Mouse (Mus musculus) embryonic facial prominence, embryonic 10.5 days (tissue): ENCODE measurements around the gene Plk5. TPM values are rescaled to one million over a fixed set of nuclear protein-coding genes. Genes with fewer than 3 reads are reported as not detected.
A peak's percentile ranks its signal among the peaks of the same experiment; 100 is the strongest.

Experiments
- DNase-seq: peaks from one replicate; pipeline ENCODE4 v3.0.0-alpha.2; 2017; ENCODE audit warnings: low spot score
- H3K27ac ChIP-seq: fragments of 300-500 bp; sonication (generic); replicated peaks from 2 replicates; pipeline ENCODE4 v1.5.1; 2016; ENCODE audit warnings: mild to moderate bottlenecking
- H3K27me3 ChIP-seq: fragments of 300-500 bp; sonication (generic); replicated peaks from 2 replicates; pipeline ENCODE4 v1.6.1; 2016; ENCODE audit warnings: low read depth, mild to moderate bottlenecking; ENCODE audit not compliant: poor library complexity, severe bottlenecking
- H3K36me3 ChIP-seq: fragments of 300-500 bp; sonication (generic); replicated peaks from 2 replicates; pipeline ENCODE4 v1.6.1; 2016; ENCODE audit warnings: mild to moderate bottlenecking, moderate library complexity
- H3K4me1 ChIP-seq: fragments of 300-500 bp; sonication (generic); 2 replicates; pipeline ENCODE4 v1.6.1; 2016
- H3K4me3 ChIP-seq: fragments of 300-500 bp; sonication (generic); 2 replicates; pipeline ENCODE4 v1.5.1; 2016; ENCODE audit warnings: mild to moderate bottlenecking, moderate library complexity
- H3K9me3 ChIP-seq: fragments of 300-500 bp; sonication (generic); 2 replicates; pipeline ENCODE4 v1.6.1; 2016; ENCODE audit warnings: mild to moderate bottlenecking
- WGBS: fragments of 180-500 bp; shearing (Covaris S2); methylation state at CpG from one replicate; pipeline ENCODE4 v1.1.7; 2016; 5-methylcytosine and 5-hydroxymethylcytosine counted together
- polyA plus RNA-seq: library from polyadenylated mRNA; unstranded; fragments of >200 nt; fragmentation: Nextera tagmentation; extraction: Ambion mirVana; gene quantifications from 2 replicates; pipeline ENCODE4 v1.2.1, GENCODE M21; 2016

Plk5 gene
- polyA plus RNA-seq, 1 experiment from 2014 or later, result 0.37 TPM

GRCm38 (mm10) chr10:80348981-80349380 is 7.3 kb upstream of the Plk5 start:
- peak overlapping the region; percentile 47 for H3K4me3 ChIP-seq
- 16% methylated on average over 26 of the region's 26 CpGs for WGBS
- H3K27me3 ChIP-seq, result peaks cover 100% of the 10 kb centered on the region

DNA sequence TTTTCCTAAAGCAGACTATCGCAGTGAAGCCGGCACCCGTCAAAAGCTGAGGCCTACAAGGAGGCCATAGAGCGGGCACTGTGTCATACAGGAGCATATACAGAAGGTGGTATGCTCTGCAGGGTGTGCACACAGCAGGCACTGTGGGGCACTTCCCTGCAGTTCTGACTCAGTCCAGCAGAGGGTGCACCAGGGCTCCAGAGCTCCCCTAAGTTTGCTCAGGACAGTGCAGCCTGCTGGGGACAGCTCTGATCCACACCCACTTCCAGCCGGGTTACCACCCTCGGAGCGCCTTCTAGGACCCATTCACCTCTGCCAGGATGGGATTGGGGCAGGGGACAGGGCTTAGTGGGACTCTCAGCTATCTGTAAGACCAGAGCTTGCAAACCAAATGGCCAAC is 6.0 kb upstream of the Plk5 start:
- Histone ChIP-seq H3K4me1 (peaks cover 30% of the 10 kb centered on the region), H3K36me3 (no peaks in the 10 kb centered on the region), H3K4me3 (peak overlapping the region; percentile 19; the same call in 1 of the 2 replicates), H3K27me3 (peaks cover 100% of the 10 kb centered on the region), H3K9me3 (no peaks in the 10 kb centered on the region), H3K27ac (no peak overlapping the region)
- peak; percentile 90 for DNase-seq
- WGBS, result 6% methylated on average over 7 of the region's 7 CpGs

More at GRCm38 (mm10) chr10:80348981-80349380, 7.3 kb upstream of the Plk5 start:
- Histone ChIP-seq H3K4me1 (peaks cover 39% of the 10 kb centered on the region), H3K36me3 (no peaks in the 10 kb centered on the region), H3K9me3 (no peaks in the 10 kb centered on the region), H3K27ac (no peak overlapping the region)
- peak; percentile 41 for DNase-seq

DNA sequence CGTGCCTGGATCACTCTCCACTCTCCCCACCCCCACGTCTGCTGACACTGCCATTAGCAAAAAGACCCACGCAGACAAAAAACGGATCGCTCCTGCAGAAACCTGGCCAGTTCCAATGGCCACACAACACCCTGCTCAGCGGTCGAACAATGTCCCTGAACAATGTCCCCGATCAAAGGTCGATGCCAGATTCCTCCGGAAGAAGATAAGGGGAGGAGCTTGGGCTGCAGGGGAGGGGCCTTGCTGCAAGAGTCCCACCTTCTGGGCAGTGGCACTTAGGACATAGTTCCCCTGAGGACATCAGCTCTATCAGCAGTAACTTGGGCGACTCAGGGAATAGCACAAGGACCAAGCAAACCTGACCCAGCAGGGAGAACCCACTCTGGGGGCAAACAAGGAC is 4.4 kb upstream of the Plk5 start:
- peaks cover 42% of the 10 kb centered on the region for H3K4me1 ChIP-seq
- WGBS, result 26% methylated on average over 11 of the region's 11 CpGs
- peaks cover 100% of the 10 kb centered on the region for H3K27me3 ChIP-seq
- no peak overlapping the region for H3K4me3 ChIP-seq
- no peak for DNase-seq
- H3K36me3 ChIP-seq, result no peaks in the 10 kb centered on the region
- H3K9me3 ChIP-seq, result no peaks in the 10 kb centered on the region
- no peak overlapping the region for H3K27ac ChIP-seq

- no peaks in the 10 kb centered on the region for H3K36me3 ChIP-seq
- no peaks in the 10 kb centered on the region for H3K9me3 ChIP-seq
- peaks cover 100% of the 10 kb centered on the region for H3K27me3 ChIP-seq
- peaks cover 44% of the 10 kb centered on the region for H3K4me1 ChIP-seq
- WGBS, result 68% methylated on average over 8 of the region's 8 CpGs
- H3K4me3 ChIP-seq, result no peak overlapping the region
- DNase-seq, result no peak
- no peak overlapping the region for H3K27ac ChIP-seq
Measured at GRCm38 (mm10) chr10:80352727-80353126, 3.5 kb upstream of the Plk5 start.

DNA sequence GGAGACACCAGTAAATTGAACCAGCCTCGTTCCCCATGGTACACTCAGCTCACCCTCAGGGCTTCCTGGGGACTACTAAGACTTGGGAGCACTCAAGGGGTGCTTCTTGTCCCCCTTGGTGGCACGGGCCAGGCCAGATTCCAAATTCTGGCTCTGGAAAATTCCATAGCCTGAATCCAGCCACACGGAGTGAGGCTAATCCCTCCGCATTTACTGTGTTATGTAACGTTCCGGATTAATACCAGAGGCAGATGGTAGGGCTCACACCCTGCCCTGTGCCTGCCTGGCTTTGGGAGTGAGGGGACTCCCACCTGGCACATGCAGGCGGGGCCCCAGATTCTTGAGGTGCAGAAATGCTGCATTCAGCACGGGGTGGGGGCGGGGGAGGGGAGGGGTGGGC is 828 bp upstream of the Plk5 start:
- H3K27me3 ChIP-seq, result peaks cover 100% of the 10 kb centered on the region
- no peaks in the 10 kb centered on the region for H3K9me3 ChIP-seq
- peaks cover 30% of the 10 kb centered on the region for H3K4me1 ChIP-seq
- no peaks in the 10 kb centered on the region for H3K36me3 ChIP-seq
- H3K4me3 ChIP-seq, result 0 out of 2 replicates have a peak overlapping the region, but pooled peaks have one; percentile 51
- no peak for DNase-seq
- H3K27ac ChIP-seq, result no peak overlapping the region
- WGBS, result 7% methylated on average over 9 of the region's 9 CpGs

DNA sequence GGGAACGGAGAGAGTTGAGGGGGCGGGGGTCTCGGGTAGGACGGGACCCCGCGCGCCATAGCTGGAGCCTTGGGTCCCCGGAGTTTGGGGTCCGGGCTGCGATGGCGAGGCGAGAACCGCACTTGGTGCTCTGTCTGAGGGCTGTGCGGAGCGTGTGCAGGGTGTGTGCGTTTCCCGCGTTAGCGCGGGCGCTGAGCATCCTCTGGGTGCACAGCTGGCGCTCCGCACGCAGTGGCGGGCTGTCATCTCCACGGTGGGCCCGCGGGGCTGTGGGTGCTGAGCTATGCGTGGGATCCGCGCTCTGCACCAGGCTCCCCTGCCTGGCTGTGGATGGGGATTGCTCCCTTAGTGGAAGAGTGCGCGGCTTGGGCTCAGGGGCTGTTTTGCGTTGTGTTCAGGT is 478 bp downstream of the Plk5 start:
- 2% methylated on average over 34 of the region's 34 CpGs for WGBS
- H3K36me3 ChIP-seq, result no peaks in the 10 kb centered on the region
- H3K4me3 ChIP-seq, result peak overlapping the region; percentile 51
- H3K9me3 ChIP-seq, result no peaks in the 10 kb centered on the region
- no peak overlapping the region for H3K27ac ChIP-seq
- peaks cover 28% of the 10 kb centered on the region for H3K4me1 ChIP-seq
- H3K27me3 ChIP-seq, result peaks cover 100% of the 10 kb centered on the region
- no peak for DNase-seq

DNA sequence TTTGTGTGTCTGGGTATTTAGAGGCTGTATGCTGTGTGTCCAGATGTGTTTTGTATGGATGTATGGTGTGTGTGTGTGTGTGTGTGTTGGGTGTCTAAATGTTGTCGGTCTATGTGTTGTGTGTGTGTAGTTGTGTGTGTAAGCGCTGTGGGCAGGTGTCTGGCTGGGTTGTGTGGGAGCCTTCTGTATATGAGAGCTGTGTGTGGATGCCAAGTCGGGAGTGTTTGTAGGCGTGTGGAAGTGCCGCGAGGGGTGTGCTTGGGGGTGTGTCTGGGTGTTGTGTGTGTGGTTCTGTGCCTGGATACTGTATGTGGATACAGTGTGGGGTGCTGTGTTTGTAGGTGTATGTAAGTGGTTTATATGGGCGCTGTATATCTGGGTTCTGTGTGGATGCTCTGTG is 1.1 kb downstream of the Plk5 start:
- peak overlapping the region; percentile 45 for H3K4me3 ChIP-seq
- H3K4me1 ChIP-seq, result peaks cover 28% of the 10 kb centered on the region
- H3K36me3 ChIP-seq, result no peaks in the 10 kb centered on the region
- no peaks in the 10 kb centered on the region; the same call in 1 of the 2 replicates for H3K9me3 ChIP-seq
- no peak overlapping the region for H3K27ac ChIP-seq
- H3K27me3 ChIP-seq, result peaks cover 100% of the 10 kb centered on the region
- no peak for DNase-seq
- 41% methylated on average over 7 of the region's 7 CpGs for WGBS

DNA sequence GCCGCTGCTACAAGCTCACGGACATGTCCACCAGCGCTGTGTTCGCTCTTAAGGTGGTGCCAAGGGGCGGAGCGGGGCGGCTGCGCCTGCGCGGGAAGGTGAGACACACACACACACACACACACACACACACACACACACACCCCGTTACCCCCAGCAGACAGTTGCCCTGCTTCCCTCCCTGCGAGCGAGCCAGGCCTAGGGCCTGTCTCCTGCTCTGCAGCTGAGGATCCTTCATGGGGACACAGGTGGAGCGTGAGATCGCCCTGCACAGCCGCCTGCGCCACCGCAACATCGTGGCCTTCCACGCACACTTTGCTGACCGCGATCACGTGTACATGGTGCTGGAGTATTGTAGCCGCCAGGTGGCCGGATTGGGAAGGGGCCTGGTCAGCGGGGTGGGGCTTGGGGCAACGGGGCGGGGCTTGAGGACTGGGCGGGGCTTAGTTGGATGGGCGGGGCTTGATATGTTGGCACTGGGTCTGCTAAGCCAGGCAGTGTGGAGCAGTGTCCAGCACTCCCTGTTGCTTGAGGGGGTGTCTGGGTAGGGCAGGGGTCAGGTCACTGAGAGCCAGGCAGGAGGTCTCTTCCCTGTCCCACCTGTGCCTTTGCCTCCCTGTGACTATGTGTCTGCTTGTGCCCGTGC is 1.9 kb downstream of the Plk5 start:
- Histone ChIP-seq H3K4me1 (peaks cover 28% of the 10 kb centered on the region), H3K9me3 (no peaks in the 10 kb centered on the region; the same call in 1 of the 2 replicates), H3K4me3 (peak overlapping the region; percentile 45), H3K27ac (no peak overlapping the region), H3K27me3 (peaks cover 100% of the 10 kb centered on the region), H3K36me3 (no peaks in the 10 kb centered on the region)
- peak; percentile 59 for DNase-seq
- WGBS, result 7% methylated on average over 31 of the region's 31 CpGs

GRCm38 (mm10) chr10:80363734-80364133 is 7.5 kb downstream of the Plk5 start:
- no peak for DNase-seq
- Histone ChIP-seq H3K27ac (no peak overlapping the region), H3K27me3 (peaks cover 95% of the 10 kb centered on the region), H3K36me3 (no peaks in the 10 kb centered on the region), H3K4me3 (no peak overlapping the region; the same call in 1 of the 2 replicates), H3K4me1 (peaks cover 7% of the 10 kb centered on the region), H3K9me3 (peaks cover 5% of the 10 kb centered on the region; the same call in 1 of the 2 replicates)
- 48% methylated on average over 6 of the region's 6 CpGs for WGBS

GRCm38 (mm10) chr10:80365736-80366135 is 9.5 kb downstream of the Plk5 start:
- H3K4me1 ChIP-seq, result peaks cover 7% of the 10 kb centered on the region
- WGBS, result 64% methylated on average over 6 of the region's 6 CpGs
- no peak overlapping the region for H3K4me3 ChIP-seq
- no peaks in the 10 kb centered on the region for H3K36me3 ChIP-seq
- DNase-seq, result no peak
- H3K27ac ChIP-seq, result no peak overlapping the region
- peaks cover 6% of the 10 kb centered on the region; the same call in 1 of the 2 replicates for H3K9me3 ChIP-seq
- peaks cover 77% of the 10 kb centered on the region for H3K27me3 ChIP-seq

DNA sequence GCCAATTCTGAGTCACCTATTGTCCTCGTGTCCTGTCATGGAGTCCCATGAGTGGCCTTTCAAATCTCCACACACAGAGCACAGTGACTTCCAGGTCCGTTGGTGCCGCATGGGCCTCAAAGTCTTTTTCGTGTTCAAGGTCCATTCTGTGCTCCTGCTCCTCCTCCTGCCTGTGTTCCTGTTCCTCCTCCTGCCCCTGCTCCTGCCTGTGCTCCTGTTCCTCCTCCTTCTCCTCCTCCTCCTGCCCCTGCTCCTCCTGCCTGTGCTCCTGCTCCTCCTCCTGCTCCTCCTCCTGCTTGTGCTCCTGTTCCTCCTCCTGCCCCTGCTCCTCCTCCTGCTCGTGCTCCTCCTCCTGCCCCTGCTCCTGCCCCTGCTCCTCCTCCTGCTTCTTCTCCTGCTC is 11.7 kb downstream of the Plk5 start:
- Histone ChIP-seq H3K4me3 (no peak overlapping the region), H3K9me3 (peaks cover 6% of the 10 kb centered on the region; the same call in 1 of the 2 replicates), H3K27ac (no peak overlapping the region), H3K4me1 (peaks cover 24% of the 10 kb centered on the region), H3K27me3 (peaks cover 64% of the 10 kb centered on the region), H3K36me3 (no peaks in the 10 kb centered on the region)
- WGBS, result 74% methylated on average over 5 of the region's 5 CpGs
- no peak for DNase-seq

DNA sequence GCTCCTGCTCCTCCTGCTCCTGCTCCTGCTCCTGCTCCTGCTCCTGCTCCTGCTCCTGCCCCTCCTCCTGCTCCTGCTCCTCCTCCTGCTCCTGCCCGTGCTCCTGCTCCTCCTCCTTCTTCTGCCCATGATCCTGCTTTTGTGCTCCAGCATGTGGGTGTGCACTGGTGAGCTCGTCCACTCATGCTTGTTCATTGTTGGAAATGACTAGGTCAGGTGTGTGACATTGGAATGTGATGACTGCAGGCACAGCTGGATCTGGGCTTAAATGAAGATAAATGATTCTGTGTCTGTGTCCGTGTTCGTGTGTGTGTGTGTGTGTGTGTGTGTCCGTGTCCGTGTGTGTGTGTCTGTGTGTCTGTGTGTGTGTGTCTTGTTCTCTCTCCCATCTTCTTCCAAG is 12.1 kb downstream of the Plk5 start:
- Histone ChIP-seq H3K27me3 (peaks cover 64% of the 10 kb centered on the region), H3K36me3 (no peaks in the 10 kb centered on the region), H3K4me1 (peaks cover 24% of the 10 kb centered on the region), H3K4me3 (no peak overlapping the region), H3K27ac (no peak overlapping the region), H3K9me3 (peaks cover 6% of the 10 kb centered on the region; the same call in 1 of the 2 replicates)
- DNase-seq, result no peak
- 91% methylated on average over 6 of the region's 6 CpGs for WGBS

- no peak overlapping the region for H3K27ac ChIP-seq
- WGBS, result 82% methylated on average over 21 of the region's 21 CpGs
- no peaks in the 10 kb centered on the region for H3K36me3 ChIP-seq
- DNase-seq, result no peak
- peaks cover 6% of the 10 kb centered on the region; the same call in 1 of the 2 replicates for H3K9me3 ChIP-seq
- H3K4me3 ChIP-seq, result no peak overlapping the region
- peaks cover 17% of the 10 kb centered on the region for H3K4me1 ChIP-seq
- H3K27me3 ChIP-seq, result peaks cover 49% of the 10 kb centered on the region
Measured at GRCm38 (mm10) chr10:80369995-80370747, 13.9 kb downstream of the Plk5 start.
